Mouse (Mus musculus) kidney, embryonic 15.5 days (tissue): ENCODE measurements at regions not wholly inside any gene's neighbourhood (a gene's known extent, or its start where the extent isn't known, plus 50 kb on each side); places are given as distances from the start of the nearest gene placed in this dataset.

Experiments
- ATAC-seq: fragments of 200-750 bp; cut with Nextera tagmentation; replicated peaks from 2 replicates; pipeline ENCODE4 v1.8.0; 2017; ENCODE audit warnings: moderate TSS enrichment; ENCODE audit not compliant: low FRiP score
- H3K27ac ChIP-seq: fragments of 300-500 bp; sonication (generic); 2 replicates; pipeline ENCODE4 v1.5.1; 2015; ENCODE audit warnings: mild to moderate bottlenecking, inconsistent platforms
- H3K27me3 ChIP-seq: fragments of 300-500 bp; sonication (generic); 2 replicates; pipeline ENCODE4 v1.6.1; 2015; ENCODE audit warnings: inconsistent platforms
- H3K36me3 ChIP-seq: fragments of 300-500 bp; sonication (generic); 2 replicates; pipeline ENCODE4 v1.6.1; 2015; ENCODE audit warnings: inconsistent platforms
- H3K4me1 ChIP-seq: fragments of 300-500 bp; sonication (generic); 2 replicates; pipeline ENCODE4 v1.6.1; 2015; ENCODE audit warnings: inconsistent platforms
- H3K4me2 ChIP-seq: fragments of 300-500 bp; sonication (generic); 2 replicates; pipeline ENCODE4 v1.6.1; 2015; ENCODE audit warnings: moderate library complexity, mild to moderate bottlenecking, inconsistent platforms
- H3K4me3 ChIP-seq: fragments of 300-500 bp; sonication (generic); replicated peaks from 2 replicates; pipeline ENCODE4 v1.5.1; 2015; ENCODE audit warnings: mild to moderate bottlenecking, inconsistent platforms
- H3K9ac ChIP-seq: fragments of 300-500 bp; sonication (generic); 2 replicates; pipeline ENCODE4 v1.6.1; 2015; ENCODE audit warnings: mild to moderate bottlenecking, inconsistent platforms
- H3K9me3 ChIP-seq: fragments of 300-500 bp; sonication (generic); replicated peaks from 2 replicates; pipeline ENCODE4 v1.6.1; 2016; ENCODE audit warnings: inconsistent platforms
- WGBS: fragments of 180-500 bp; shearing (Covaris S2); methylation state at CpG from one replicate; pipeline ENCODE4 v1.1.7; 2015; ENCODE audit warnings: mixed read lengths; 5-methylcytosine and 5-hydroxymethylcytosine counted together

GRCm38 (mm10) chr16:15493236-15493635 lies 176.0 kb downstream of the Gm21897 start:
- WGBS, result 71% methylated on average over 2 of the region's 2 CpGs
- no peak overlapping the region for H3K4me3 ChIP-seq
- H3K4me2 ChIP-seq, result no peak overlapping the region
- H3K4me1 ChIP-seq, result no peaks in the 10 kb centered on the region
- no peak overlapping the region for H3K9ac ChIP-seq
- no peaks in the 10 kb centered on the region for H3K27me3 ChIP-seq
- ATAC-seq, result no peak
- no peak overlapping the region for H3K27ac ChIP-seq
- H3K36me3 ChIP-seq, result no peaks in the 10 kb centered on the region
- H3K9me3 ChIP-seq, result no peaks in the 10 kb centered on the region
